Mouse (Mus musculus): ENCODE measurements around the gene Sesn3.
A peak's percentile ranks its signal among the peaks of the same experiment; 100 is the strongest.
"Not testable (repeated sequence)": the region's sequence is repeated elsewhere in the genome, so short reads cannot be mapped to it uniquely, and the experiment has no call there.

Sesn3 gene

GRCm38 (mm10) chr9:14274986-14275720 lies at the start of gene Sesn3:
Sesn3 (plus strand) TSS chr9:14275067.
- peak; percentile 62 for DNase-seq (ENCODE audit: extremely low spot score, low read depth, low spot score)

GRCm38 (mm10) chr9:14227086-14227485 lies 47.8 kb upstream of the Sesn3 start:
- not testable (repeated sequence) for DNase-seq (ENCODE audit: extremely low spot score, low read depth, low spot score)

- no peak for DNase-seq (ENCODE audit: extremely low spot score, low read depth, low spot score)
Measured at GRCm38 (mm10) chr9:14233702-14234373, 41.0 kb upstream of the Sesn3 start.

- DNase-seq (ENCODE audit: extremely low spot score, low read depth, low spot score), result no peak
Measured at GRCm38 (mm10) chr9:14235286-14235685, 39.6 kb upstream of the Sesn3 start.

GRCm38 (mm10) chr9:14241003-14241402 lies 33.9 kb upstream of the Sesn3 start:
- DNase-seq (ENCODE audit: extremely low spot score, low read depth, low spot score), result not testable (repeated sequence)

GRCm38 (mm10) chr9:14242308-14242707 lies 32.6 kb upstream of the Sesn3 start:
- DNase-seq (ENCODE audit: extremely low spot score, low read depth, low spot score), result no peak

- DNase-seq (ENCODE audit: extremely low spot score, low read depth, low spot score), result no peak
Measured at GRCm38 (mm10) chr9:14244528-14244927, 30.3 kb upstream of the Sesn3 start.

- DNase-seq (ENCODE audit: extremely low spot score, low read depth, low spot score), result no peak
Measured at GRCm38 (mm10) chr9:14245013-14245586, 29.8 kb upstream of the Sesn3 start.

- peak; percentile 60 for DNase-seq (ENCODE audit: extremely low spot score, low read depth, low spot score)
Measured at GRCm38 (mm10) chr9:14246016-14246799, 28.7 kb upstream of the Sesn3 start.

GRCm38 (mm10) chr9:14247480-14248208 lies 27.2 kb upstream of the Sesn3 start:
- DNase-seq (ENCODE audit: extremely low spot score, low read depth, low spot score), result no peak

- no peak for DNase-seq (ENCODE audit: extremely low spot score, low read depth, low spot score)
Measured at GRCm38 (mm10) chr9:14248209-14248596, 26.7 kb upstream of the Sesn3 start.

- DNase-seq (ENCODE audit: extremely low spot score, low read depth, low spot score), result no peak
Measured at GRCm38 (mm10) chr9:14261150-14261549, 13.7 kb upstream of the Sesn3 start.

GRCm38 (mm10) chr9:14262568-14262972 lies 12.3 kb upstream of the Sesn3 start:
- no peak for DNase-seq (ENCODE audit: extremely low spot score, low read depth, low spot score)

- no peak for DNase-seq (ENCODE audit: extremely low spot score, low read depth, low spot score)
Measured at GRCm38 (mm10) chr9:14266470-14266869, 8.4 kb upstream of the Sesn3 start.

- no peak for DNase-seq (ENCODE audit: extremely low spot score, low read depth, low spot score)
Measured at GRCm38 (mm10) chr9:14268578-14268977, 6.3 kb upstream of the Sesn3 start.

GRCm38 (mm10) chr9:14272921-14273320 lies 1.9 kb upstream of the Sesn3 start:
- DNase-seq (ENCODE audit: extremely low spot score, low read depth, low spot score), result no peak

GRCm38 (mm10) chr9:14274586-14274985 lies 281 bp upstream of the Sesn3 start:
- no peak for DNase-seq (ENCODE audit: extremely low spot score, low read depth, low spot score)

- DNase-seq (ENCODE audit: extremely low spot score, low read depth, low spot score), result peak; percentile 98
Measured at GRCm38 (mm10) chr9:14275792-14276480, 1.1 kb downstream of the Sesn3 start.

- DNase-seq (ENCODE audit: extremely low spot score, low read depth, low spot score), result peak; percentile 18
Measured at GRCm38 (mm10) chr9:14276481-14277287, 1.8 kb downstream of the Sesn3 start.

All from hindlimb bud, embryonic 11.5 days (tissue).